Mouse (Mus musculus) cerebellum, adult 11 months (tissue): ENCODE results near the gene Rxrb.

ENCODE experiments used
- DNase-seq: peaks from one replicate; pipeline ENCODE4 v3.0.0; 2022

Rxrb gene

GRCm38 (mm10) chr17:34026221-34026620 is 5.4 kb upstream of the Rxrb start:
- DNase-seq: peak; percentile 12

- DNase-seq: peak; percentile 25
These were observed 4.5 kb upstream of the Rxrb start for GRCm38 (mm10) chr17:34026917-34027655.

- DNase-seq: peak; percentile 88
These were observed 3.9 kb upstream of the Rxrb start, which contains the start of gene H2-Ke6 for GRCm38 (mm10) chr17:34027656-34028223. Gene H2-Ke6 (minus strand): TSS chr17:34028060.

- DNase-seq: peak; percentile 35
These were observed 3.0 kb upstream of the Rxrb start for GRCm38 (mm10) chr17:34028501-34029149.

GRCm38 (mm10) chr17:34029150-34029889 is 2.3 kb upstream of the Rxrb start:
- DNase-seq: peak; percentile 26

GRCm38 (mm10) chr17:34029890-34030595 is 1.6 kb upstream of the Rxrb start:
- peak; percentile 32 for DNase-seq

GRCm38 (mm10) chr17:34030861-34031326 is 718 bp upstream of the Rxrb start:
- no peak for DNase-seq

GRCm38 (mm10) chr17:34032174-34032632 is 591 bp downstream of the Rxrb start:
- no peak for DNase-seq

- DNase-seq: peak; percentile 49
These were observed 1.2 kb downstream of the Rxrb start for GRCm38 (mm10) chr17:34032806-34033205.

GRCm38 (mm10) chr17:34033441-34033840 is 1.8 kb downstream of the Rxrb start:
- DNase-seq: peak; percentile 35

GRCm38 (mm10) chr17:34034064-34034463 is 2.5 kb downstream of the Rxrb start:
- peak; percentile 59 for DNase-seq

- peak; percentile 4 for DNase-seq
These were observed 3.9 kb downstream of the Rxrb start for GRCm38 (mm10) chr17:34035517-34035916.

- peak; percentile 28 for DNase-seq
These were observed 5.0 kb downstream of the Rxrb start for GRCm38 (mm10) chr17:34036647-34037046.

- DNase-seq: peak; percentile 7
These were observed 5.6 kb downstream of the Rxrb start for GRCm38 (mm10) chr17:34037241-34037640.

- peak; percentile 40 for DNase-seq
These were observed 6.8 kb downstream of the Rxrb start for GRCm38 (mm10) chr17:34038440-34038839.

- peak; percentile 29 for DNase-seq
These were observed 7.4 kb downstream of the Rxrb start, which contains the start of gene Col11a2 for GRCm38 (mm10) chr17:34038878-34039561. Gene Col11a2 (plus strand): TSS chr17:34039437.

GRCm38 (mm10) chr17:34039562-34040450 is 8.2 kb downstream of the Rxrb start:
- DNase-seq: peak; percentile 13

- no peak for DNase-seq
These were observed 14.3 kb downstream of the Rxrb start for GRCm38 (mm10) chr17:34045941-34046340.

- no peak for DNase-seq
These were observed 15.9 kb downstream of the Rxrb start for GRCm38 (mm10) chr17:34047404-34048050.

GRCm38 (mm10) chr17:34057224-34057623 is 25.6 kb downstream of the Rxrb start:
- no peak for DNase-seq
